Mouse (Mus musculus): ENCODE results near the gene Cyp2a22. TPM values are rescaled to one million over a fixed set of nuclear protein-coding genes. Genes with fewer than 3 reads are reported as not detected.
"Not testable (repeated sequence)": the region's sequence is repeated elsewhere in the genome, so short reads cannot be mapped to it uniquely, and the experiment has no call there.

Cyp2a22 gene
- not detected for total RNA-seq (2021)
- long read RNA-seq, experiment 1 = 0 reads
- long read RNA-seq, experiment 2 = 0 reads

DNA sequence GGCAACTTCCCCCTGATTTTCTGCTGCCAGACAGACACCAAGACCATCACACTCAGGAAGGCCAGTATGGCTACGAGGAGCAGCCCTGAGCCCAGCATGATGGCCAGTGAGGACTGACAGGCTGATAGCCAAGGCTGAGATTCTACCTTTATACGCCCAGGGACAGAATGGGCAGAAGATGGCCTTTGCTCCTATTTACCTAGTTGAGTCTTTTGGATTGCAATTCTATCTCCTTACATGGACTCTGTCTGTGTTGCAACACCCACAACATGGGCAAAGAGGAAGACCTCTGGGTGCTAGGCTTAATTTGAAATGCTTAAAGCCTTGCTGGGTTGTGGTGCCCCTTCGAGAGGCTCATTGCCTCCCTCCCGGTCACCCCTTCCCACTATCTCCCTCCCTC is at the start of gene Cyp2a22:
TSS of gene Cyp2a22 (minus strand) at position 123 of the 400 bp plus-strand sequence.
- intact Hi-C loops (cut with DNase I) = no loop called here

DNA sequence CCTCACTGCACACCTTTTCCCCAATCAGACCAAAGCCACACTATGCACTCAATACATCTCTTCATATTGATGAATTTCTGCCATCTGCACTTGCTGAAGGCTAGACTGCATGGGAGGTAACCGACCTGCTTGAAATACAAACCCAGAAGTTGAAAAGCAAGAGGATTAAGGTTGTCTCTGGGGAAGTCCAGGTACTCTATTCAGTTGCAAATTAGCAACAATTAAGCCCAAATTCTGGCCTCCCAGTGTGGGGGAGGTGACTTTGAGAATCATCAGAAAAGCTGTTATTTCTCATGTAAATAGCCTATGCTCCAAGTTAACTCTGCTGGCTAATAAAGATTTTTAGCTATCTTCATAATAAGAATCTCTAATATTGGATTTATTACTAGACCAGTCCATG is 44.0 kb upstream of the Cyp2a22 start:
- intact Hi-C loops (cut with DNase I); DNase-seq (ENCODE audit: low spot score in 2 of 2): not testable (repeated sequence)

More for the DNA sequence above, at the start of gene Cyp2a22:
- no peak for DNase-seq (ENCODE audit: low spot score in 2 of 2)

DNA sequence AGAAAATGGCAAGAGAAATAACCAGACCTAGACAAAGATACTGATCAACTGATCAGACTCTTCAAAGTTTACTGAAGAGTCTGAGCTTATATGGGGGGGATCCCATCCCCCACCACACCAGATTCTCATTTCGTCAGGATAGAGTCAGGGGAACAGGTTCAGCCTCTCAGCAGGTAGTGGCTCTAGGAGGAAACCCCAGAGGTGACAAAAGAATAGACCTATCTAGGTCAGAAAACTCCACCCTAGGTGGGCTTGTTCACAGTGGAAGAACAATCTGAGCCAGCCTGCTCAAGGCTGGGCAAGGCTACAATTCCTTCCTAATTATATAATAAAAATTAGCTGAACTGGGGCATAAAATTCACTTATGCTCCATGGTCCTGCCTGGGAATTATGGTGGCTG is 43.4 kb upstream of the Cyp2a22 start:
- intact Hi-C loops (cut with DNase I) = no loop called here
- DNase-seq (ENCODE audit: low spot score in 2 of 2) = no peak

DNA sequence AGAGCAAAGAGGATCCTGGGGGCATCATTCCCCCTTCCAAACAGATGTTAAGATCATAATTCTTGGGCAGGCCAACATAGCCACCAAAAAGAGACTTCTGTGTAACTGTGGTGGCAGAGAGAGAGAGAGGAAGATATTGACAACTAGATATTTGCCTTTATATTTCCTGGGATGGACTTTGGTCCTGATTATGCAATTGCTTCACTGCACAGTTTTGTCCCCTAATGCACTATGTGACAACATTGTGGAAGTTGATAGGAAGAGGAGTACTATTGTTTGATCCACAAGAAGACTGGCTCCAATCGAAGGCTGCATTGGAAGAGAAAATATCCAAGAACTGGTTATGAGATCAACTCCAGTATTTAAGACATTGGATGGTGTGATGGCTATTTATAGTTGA is 42.8 kb upstream of the Cyp2a22 start:
- DNase-seq (ENCODE audit: low spot score in 2 of 2); intact Hi-C loops (cut with DNase I): not testable (repeated sequence)

DNA sequence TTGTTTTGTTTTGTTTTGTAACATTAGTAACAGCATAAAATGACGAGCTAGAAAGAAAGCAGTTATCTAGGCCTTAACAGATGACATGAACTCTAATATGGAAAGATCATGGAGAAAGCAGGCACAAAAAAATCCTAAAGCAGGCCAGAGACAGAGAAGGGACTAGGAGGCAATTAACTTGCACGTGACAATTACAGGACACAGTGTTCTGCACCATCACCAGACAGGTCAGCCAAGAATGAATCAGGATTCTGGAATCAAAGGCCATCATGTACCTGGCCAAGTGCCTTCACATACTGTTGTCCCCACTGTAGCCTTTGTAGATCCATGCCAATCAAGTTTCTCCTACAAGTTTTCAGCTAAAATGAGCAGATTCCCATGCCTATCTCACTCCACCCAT is 42.3 kb upstream of the Cyp2a22 start:
- intact Hi-C loops (cut with DNase I) = not testable (repeated sequence)

DNA sequence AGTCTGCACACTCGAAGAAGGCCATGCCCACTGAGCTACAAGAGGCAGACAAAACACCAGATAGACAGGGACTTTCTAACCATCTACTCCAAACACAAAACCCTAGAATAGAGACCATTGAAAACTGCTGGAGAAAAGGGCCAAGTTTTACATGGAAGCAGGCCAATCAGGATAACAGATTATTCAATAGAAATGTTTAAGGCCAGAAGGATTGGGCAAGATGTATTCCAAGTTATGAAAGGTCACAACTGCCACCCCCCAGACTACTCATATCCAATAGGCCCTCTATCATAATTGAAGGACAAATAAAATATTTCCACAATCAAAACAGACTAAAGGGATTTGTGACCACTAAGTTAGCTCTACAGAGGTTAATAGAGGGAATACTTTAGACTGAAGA is 23.2 kb upstream of the Cyp2a22 start:
- intact Hi-C loops (cut with DNase I); DNase-seq (ENCODE audit: low spot score in 2 of 2): not testable (repeated sequence)

More for the DNA sequence above, 42.3 kb upstream of the Cyp2a22 start:
- not testable (repeated sequence) for DNase-seq (ENCODE audit: low spot score in 2 of 2)

DNA sequence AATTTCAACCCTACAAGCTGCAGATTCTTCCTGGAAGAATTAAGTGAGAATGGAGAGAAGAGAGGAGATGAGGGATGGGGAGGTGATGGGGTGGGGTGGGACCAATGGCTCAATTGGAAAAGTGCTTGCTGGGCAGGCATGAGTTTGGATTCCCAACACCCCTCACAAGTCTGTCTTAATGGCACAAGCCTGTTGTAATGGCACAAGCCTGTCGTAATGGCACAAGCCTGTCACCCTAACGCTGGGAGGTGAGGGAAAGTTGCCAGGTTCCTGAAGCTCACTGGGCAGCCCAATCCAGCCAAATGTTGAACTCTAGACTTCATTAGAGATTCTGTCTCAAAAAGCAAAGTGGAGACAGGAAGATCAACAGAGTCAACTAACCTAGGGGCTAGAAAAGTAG is 14.1 kb upstream of the Cyp2a22 start:
- DNase-seq (ENCODE audit: low spot score in 2 of 2); intact Hi-C loops (cut with DNase I): not testable (repeated sequence)

DNA sequence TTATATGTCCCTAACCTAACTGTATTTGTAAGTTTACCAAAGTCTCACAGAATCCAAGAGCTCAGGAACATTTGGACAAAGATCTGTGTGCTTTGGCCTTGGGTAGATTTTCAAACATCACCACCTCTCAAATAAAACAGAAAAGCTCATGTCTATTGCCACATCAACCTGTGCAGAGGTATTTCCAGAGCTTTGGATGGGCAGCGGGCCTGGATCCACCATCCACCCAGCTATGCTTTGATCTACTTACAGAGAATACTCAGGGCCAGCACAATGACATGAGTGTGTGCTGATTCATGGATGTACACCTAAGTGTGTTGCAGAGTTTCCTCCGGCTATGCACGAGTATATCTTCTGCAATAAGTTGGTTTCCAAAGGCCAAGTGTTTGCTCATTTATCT is 13.5 kb upstream of the Cyp2a22 start:
- intact Hi-C loops (cut with DNase I); DNase-seq (ENCODE audit: low spot score in 2 of 2): not testable (repeated sequence)

DNA sequence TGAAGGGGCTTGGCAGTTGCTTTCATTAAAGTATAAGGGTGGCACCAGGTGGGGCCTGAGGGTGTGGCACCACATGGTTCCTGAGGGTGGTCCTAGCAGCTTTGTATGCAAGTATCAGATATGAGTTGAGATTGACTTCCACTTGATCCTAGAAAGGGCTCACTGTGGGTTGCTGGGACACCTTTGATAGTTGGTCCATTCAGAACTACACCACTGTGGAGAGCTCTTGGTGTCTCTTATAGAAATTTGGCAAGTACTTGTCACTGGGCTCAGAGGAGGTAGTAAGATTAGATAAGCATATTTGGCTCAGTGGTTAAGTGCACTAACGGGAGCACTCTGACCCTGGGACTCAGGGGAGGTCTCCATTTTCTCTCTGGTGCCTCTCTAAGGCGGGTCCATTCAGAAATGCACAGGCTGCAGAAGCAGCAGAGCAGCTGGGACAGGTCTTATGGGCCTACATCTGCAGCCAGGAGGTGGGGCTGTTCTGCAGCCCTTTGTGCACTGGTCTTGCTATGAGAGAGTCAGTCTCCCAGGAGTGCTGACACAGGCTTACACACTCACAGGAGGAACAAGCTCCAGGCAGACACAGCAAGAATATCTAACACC is 2.2 kb upstream of the Cyp2a22 start:
- intact Hi-C loops (cut with DNase I); DNase-seq (ENCODE audit: low spot score in 2 of 2): not testable (repeated sequence)

DNA sequence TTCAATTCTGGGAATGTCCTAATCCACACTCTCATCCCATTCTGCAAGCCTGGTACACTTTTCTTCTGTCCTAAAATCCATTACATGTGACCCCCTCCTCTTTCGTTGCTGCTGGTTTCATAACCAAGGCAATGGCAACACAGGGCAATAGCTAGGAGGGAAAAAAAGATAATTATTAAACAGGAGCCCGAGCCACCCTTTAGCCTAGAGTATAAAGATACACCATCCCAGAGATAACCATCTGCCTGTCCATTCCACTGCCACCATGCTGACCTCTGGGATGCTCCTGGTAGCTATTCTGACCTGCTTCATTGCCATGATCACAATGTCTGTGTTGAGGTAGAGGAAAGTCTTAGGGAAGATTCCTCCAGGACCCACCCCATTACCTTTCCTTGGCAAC is 22.1 kb downstream of the Cyp2a22 start:
- DNase-seq (ENCODE audit: low spot score in 2 of 2); intact Hi-C loops (cut with DNase I): not testable (repeated sequence)

Other genes starting within 250 kb of the Cyp2a22 start
- not detected for gene Cyp2b19, start 182.2 kb downstream of the Cyp2a22 start, total RNA-seq (2021)
- not detected for gene Cyp2g1, start 130.5 kb downstream of the Cyp2a22 start, total RNA-seq (2021)
- not detected for gene Cyp2a5, start 104.1 kb downstream of the Cyp2a22 start, total RNA-seq (2021)
- gene Cyp2a12, start 89.7 kb upstream of the Cyp2a22 start, total RNA-seq (2021) = not detected
- gene Cyp2f2, start 180.5 kb upstream of the Cyp2a22 start, total RNA-seq (2021) = under 1 TPM; 0.23 to 0.86 TPM
- not detected for gene Cyp2t4, start 214.3 kb upstream of the Cyp2a22 start, total RNA-seq (2021)
- 100 to 1,000 TPM in 1 of 2 experiments, 10 to 100 TPM in 1; 90.8 to 100 TPM for gene Egln2, start 227.4 kb upstream of the Cyp2a22 start, total RNA-seq (2021)
- gene Rab4b, start 239.5 kb upstream of the Cyp2a22 start, total RNA-seq (2021) = 10 to 100 TPM; 86.7 to 94.7 TPM
- gene Gm21983, start 241.7 kb upstream of the Cyp2a22 start, total RNA-seq (2021) = not detected
- 1 to 10 TPM; 1.6 to 3.3 TPM for gene Mia, start 241.8 kb upstream of the Cyp2a22 start, total RNA-seq (2021)

Data from left cerebral cortex, postnatal 14 days (tissue).